Mouse (Mus musculus) midbrain, embryonic 15.5 days (tissue): ENCODE data around the gene Fam151a. TPM values are rescaled to one million over a fixed set of nuclear protein-coding genes. Genes with fewer than 3 reads are reported as not detected.
A peak's percentile ranks its signal among the peaks of the same experiment; 100 is the strongest.
"Not testable (repeated sequence)": the region's sequence is repeated elsewhere in the genome, so short reads cannot be mapped to it uniquely, and the experiment has no call there.

ENCODE experiments used
- ATAC-seq: fragments of 200-750 bp; cut with Nextera tagmentation; replicated peaks from 2 replicates; pipeline ENCODE4 v1.8.0; 2017; ENCODE audit warnings: moderate TSS enrichment
- H3K27ac ChIP-seq: fragments of 300-500 bp; sonication (generic); 2 replicates; pipeline ENCODE4 v1.5.1; 2015; ENCODE audit warnings: mild to moderate bottlenecking, inconsistent platforms
- H3K27me3 ChIP-seq: fragments of 300-500 bp; sonication (generic); replicated peaks from 2 replicates; pipeline ENCODE4 v1.6.1; 2015; ENCODE audit warnings: inconsistent platforms
- H3K36me3 ChIP-seq: fragments of 300-500 bp; sonication (generic); replicated peaks from 2 replicates; pipeline ENCODE4 v1.6.1; 2015; ENCODE audit warnings: inconsistent platforms
- H3K4me1 ChIP-seq: fragments of 300-500 bp; sonication (generic); 2 replicates; pipeline ENCODE4 v1.6.1; 2015; ENCODE audit warnings: inconsistent platforms
- H3K4me2 ChIP-seq: fragments of 300-500 bp; sonication (generic); 2 replicates; pipeline ENCODE4 v1.6.1; 2015; ENCODE audit warnings: inconsistent platforms, mild to moderate bottlenecking, moderate library complexity
- H3K4me3 ChIP-seq: fragments of 300-500 bp; sonication (generic); 2 replicates; pipeline ENCODE4 v1.5.1; 2015; ENCODE audit warnings: mild to moderate bottlenecking, inconsistent platforms
- H3K9ac ChIP-seq: fragments of 300-500 bp; sonication (generic); 2 replicates; pipeline ENCODE4 v1.6.1; 2015; ENCODE audit warnings: mild to moderate bottlenecking, inconsistent platforms
- H3K9me3 ChIP-seq: fragments of 300-500 bp; sonication (generic); 2 replicates; pipeline ENCODE4 v1.6.1; 2016; ENCODE audit warnings: inconsistent platforms
- WGBS: fragments of 180-500 bp; shearing (Covaris S2); methylation state at CpG from one replicate; pipeline ENCODE4 v1.1.7; 2015; ENCODE audit warnings: mixed read lengths; 5-methylcytosine and 5-hydroxymethylcytosine counted together
- polyA plus RNA-seq: library from polyadenylated mRNA; unstranded; fragments of >200 nt; fragmentation: Nextera tagmentation; extraction: Ambion mirVana; gene quantifications from 2 replicates; pipeline ENCODE4 v1.2.1, GENCODE M21; 2015

The Fam151a gene
- polyA plus RNA-seq, 1 experiment from 2014 or later: not detected

DNA sequence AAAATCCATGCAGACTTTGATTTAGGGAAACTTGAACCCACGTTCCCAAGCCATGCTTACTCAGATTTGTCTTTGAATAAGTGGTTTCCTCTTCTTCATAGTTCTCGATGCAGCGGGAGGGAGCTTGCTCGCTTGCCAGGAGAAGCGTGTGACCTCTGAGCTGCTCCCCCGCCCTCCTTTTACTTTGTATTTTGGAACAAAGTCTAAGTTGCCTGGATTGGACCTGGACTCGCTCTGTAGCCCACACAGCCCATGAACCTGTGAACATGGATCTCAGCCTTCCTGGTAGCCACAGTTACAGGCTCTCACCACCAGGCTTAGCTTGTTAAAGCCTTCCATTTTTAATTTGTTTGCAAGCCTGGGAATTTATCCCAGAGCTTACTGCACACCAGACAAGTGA, 2.9 kb upstream of the Fam151a start, which contains the start of gene Mroh7:
Mroh7 (minus strand) TSS at position 112 of the 400 bp plus-strand sequence.
- Histone ChIP-seq H3K9ac (no peak within 1 kb of the TSS), H3K27ac (no peak within 1 kb of the TSS), H3K4me3 (no peak within 1 kb of the TSS), H3K4me2 (no peak within 1 kb of the TSS), H3K9me3 (no peaks in the 10 kb centered on the region), H3K4me1 (no peaks in the 10 kb centered on the region), H3K27me3 (no peaks in the 10 kb centered on the region), H3K36me3 (no peaks in the 10 kb centered on the region)
- 81% methylated on average over 7 of the region's 7 CpGs for WGBS
- no peak for ATAC-seq

- not testable (repeated sequence) for H3K36me3 ChIP-seq, H3K9me3 ChIP-seq, H3K4me2 ChIP-seq, H3K4me1 ChIP-seq, ATAC-seq, H3K27ac ChIP-seq, H3K9ac ChIP-seq, H3K27me3 ChIP-seq, H3K4me3 ChIP-seq
- WGBS: 93% methylated on average over 1 of the region's 1 CpGs
Observed at GRCm38 (mm10) chr4:106736884-106737283, 3.2 kb downstream of the Fam151a start.

DNA sequence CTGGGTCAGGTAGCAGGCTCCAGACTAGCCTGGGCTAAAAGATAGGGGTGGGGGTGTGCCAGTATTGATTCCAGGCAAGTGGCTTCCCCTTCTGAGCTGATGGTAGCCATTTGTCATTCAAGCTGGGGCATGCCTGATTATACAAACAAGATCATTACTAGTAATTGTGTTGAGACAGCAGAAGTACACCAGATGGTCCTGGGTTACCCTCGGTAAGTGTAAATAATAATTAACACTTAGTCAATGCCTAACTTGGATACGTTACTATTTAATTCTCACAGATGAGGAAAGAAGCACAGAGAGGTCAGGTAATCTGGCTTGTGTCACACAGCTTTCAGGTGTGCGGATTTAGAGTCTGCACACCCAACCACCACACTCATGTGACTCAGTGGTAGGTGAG, 4.2 kb downstream of the Fam151a start:
- Histone ChIP-seq H3K4me2 (no peak overlapping the region), H3K9ac (no peak overlapping the region), H3K27me3 (no peaks in the 10 kb centered on the region), H3K27ac (no peak overlapping the region), H3K4me1 (no peaks in the 10 kb centered on the region), H3K4me3 (no peak overlapping the region), H3K9me3 (no peaks in the 10 kb centered on the region), H3K36me3 (no peaks in the 10 kb centered on the region)
- ATAC-seq: no peak
- WGBS: 75% methylated on average over 3 of the region's 3 CpGs

DNA sequence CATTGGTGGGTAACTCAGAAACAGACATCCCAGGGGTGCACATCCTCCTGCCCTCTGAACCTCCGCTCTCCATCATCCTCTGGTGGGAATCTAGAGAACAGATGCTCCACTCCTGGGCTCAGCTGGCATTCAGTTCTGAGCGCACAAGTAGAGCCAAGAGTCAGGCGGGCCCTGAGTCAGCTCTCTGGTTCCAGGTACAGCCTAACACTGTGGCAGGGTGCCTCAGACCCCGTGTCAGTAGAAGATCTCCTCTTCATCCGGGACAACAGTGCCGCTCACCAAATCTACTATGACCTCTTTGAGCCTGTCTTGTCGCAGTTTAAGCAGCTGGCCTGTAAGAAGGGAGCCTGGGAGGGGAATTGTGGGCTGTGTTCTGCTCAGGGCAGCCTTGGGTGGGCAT, 12.2 kb downstream of the Fam151a start:
- WGBS: 72% methylated on average over 7 of the region's 7 CpGs
- no peak for ATAC-seq

GRCm38 (mm10) chr4:106747001-106747580, 13.4 kb downstream of the Fam151a start:
- Histone ChIP-seq H3K36me3 (no peaks in the 10 kb centered on the region), H3K4me3 (no peak overlapping the region), H3K27ac (no peak overlapping the region), H3K27me3 (no peaks in the 10 kb centered on the region), H3K9ac (no peak overlapping the region), H3K4me2 (no peak overlapping the region), H3K9me3 (no peaks in the 10 kb centered on the region), H3K4me1 (peaks cover 23% of the 10 kb centered on the region)
- 84% methylated on average over 1 of the region's 1 CpGs for WGBS
- peak; percentile 25; the same call in 1 of the 2 replicates for ATAC-seq

More for the DNA sequence above, 12.2 kb downstream of the Fam151a start:
- no peaks in the 10 kb centered on the region for H3K36me3 ChIP-seq
- H3K4me1 ChIP-seq: peaks cover 23% of the 10 kb centered on the region
- no peak overlapping the region for H3K27ac ChIP-seq
- no peak overlapping the region for H3K4me2 ChIP-seq
- H3K27me3 ChIP-seq: no peaks in the 10 kb centered on the region
- H3K4me3 ChIP-seq: no peak overlapping the region
- no peaks in the 10 kb centered on the region for H3K9me3 ChIP-seq
- H3K9ac ChIP-seq: no peak overlapping the region

- 0% methylated on average over 7 of the region's 7 CpGs for whole genome bisulfite sequencing
- no peaks in the 10 kb centered on the region for H3K36me3 ChIP-seq
- peak; percentile 90 for ATAC-seq
- H3K4me2 ChIP-seq: peak overlapping the region; percentile 44
- H3K4me3 ChIP-seq: peak overlapping the region; percentile 27
- no peaks in the 10 kb centered on the region for H3K9me3 ChIP-seq
- peak overlapping the region; percentile 65 for H3K27ac ChIP-seq
- H3K27me3 ChIP-seq: no peaks in the 10 kb centered on the region
- H3K9ac ChIP-seq: no peak overlapping the region; the same call in 1 of the 2 replicates
- peaks cover 23% of the 10 kb centered on the region for H3K4me1 ChIP-seq
Observed at GRCm38 (mm10) chr4:106749699-106750098, 16.0 kb downstream of the Fam151a start.

GRCm38 (mm10) chr4:106751726-106752125, 18.0 kb downstream of the Fam151a start:
- Histone ChIP-seq H3K9me3 (no peaks in the 10 kb centered on the region), H3K9ac (no peak overlapping the region), H3K4me1 (peaks cover 23% of the 10 kb centered on the region), H3K27me3 (no peaks in the 10 kb centered on the region), H3K4me2 (no peak overlapping the region), H3K36me3 (no peaks in the 10 kb centered on the region), H3K4me3 (no peak overlapping the region), H3K27ac (no peak overlapping the region)
- 89% methylated on average over 6 of the region's 6 CpGs for WGBS
- ATAC-seq: no peak

DNA sequence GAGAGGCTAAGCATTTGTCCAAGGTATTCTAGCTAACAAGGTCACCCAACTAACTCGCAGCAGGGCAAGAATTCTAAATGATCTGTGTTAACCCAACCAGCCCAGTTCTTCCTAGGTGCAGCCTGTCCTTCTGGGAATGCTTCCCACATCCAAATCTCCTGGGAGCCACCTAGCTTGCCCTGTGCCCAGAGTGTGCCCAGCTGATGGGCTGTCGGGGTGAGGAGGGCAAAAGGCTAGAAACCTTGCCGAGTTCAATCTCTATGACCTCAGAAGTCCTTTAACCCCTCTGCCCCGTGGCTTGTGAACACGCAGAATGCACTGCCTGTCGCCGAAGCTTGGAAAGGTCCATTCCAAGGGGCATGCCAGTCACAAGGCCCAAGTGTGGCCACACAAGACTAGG, 30.5 kb downstream of the Fam151a start:
- no peak overlapping the region for H3K9ac ChIP-seq
- no peaks in the 10 kb centered on the region for H3K9me3 ChIP-seq
- H3K4me3 ChIP-seq: no peak overlapping the region
- peaks cover 3% of the 10 kb centered on the region; the same call in 1 of the 2 replicates for H3K4me1 ChIP-seq
- no peaks in the 10 kb centered on the region for H3K27me3 ChIP-seq
- no peak overlapping the region for H3K27ac ChIP-seq
- H3K36me3 ChIP-seq: no peaks in the 10 kb centered on the region
- 51% methylated on average over 7 of the region's 7 CpGs for WGBS
- no peak for ATAC-seq
- no peak overlapping the region for H3K4me2 ChIP-seq

GRCm38 (mm10) chr4:106769306-106769705, 35.6 kb downstream of the Fam151a start:
- Histone ChIP-seq H3K9me3 (no peaks in the 10 kb centered on the region), H3K4me1 (no peaks in the 10 kb centered on the region), H3K9ac (no peak overlapping the region), H3K27ac (no peak overlapping the region), H3K27me3 (no peaks in the 10 kb centered on the region), H3K4me2 (no peak overlapping the region), H3K4me3 (no peak overlapping the region), H3K36me3 (no peaks in the 10 kb centered on the region)
- 74% methylated on average over 2 of the region's 2 CpGs for WGBS
- no peak for ATAC-seq

GRCm38 (mm10) chr4:106772558-106772957, 38.9 kb downstream of the Fam151a start:
- Histone ChIP-seq H3K27ac (no peak overlapping the region), H3K27me3 (no peaks in the 10 kb centered on the region), H3K36me3 (no peaks in the 10 kb centered on the region), H3K4me2 (no peak overlapping the region), H3K4me1 (peaks cover 15% of the 10 kb centered on the region), H3K9me3 (no peaks in the 10 kb centered on the region), H3K4me3 (no peak overlapping the region), H3K9ac (no peak overlapping the region)
- no peak for ATAC-seq
- WGBS: 94% methylated on average over 1 of the region's 1 CpGs

GRCm38 (mm10) chr4:106775767-106776166, 42.1 kb downstream of the Fam151a start:
- not testable (repeated sequence) for H3K27me3 ChIP-seq, H3K27ac ChIP-seq, H3K9ac ChIP-seq, H3K9me3 ChIP-seq, H3K4me2 ChIP-seq, ATAC-seq, H3K4me3 ChIP-seq, H3K36me3 ChIP-seq
- WGBS: 86% methylated on average over 6 of the region's 6 CpGs
- H3K4me1 ChIP-seq: peaks cover 28% of the 10 kb centered on the region

- Histone ChIP-seq H3K4me3 (no peak overlapping the region), H3K9ac (no peak overlapping the region), H3K36me3 (no peaks in the 10 kb centered on the region), H3K4me1 (peaks cover 28% of the 10 kb centered on the region), H3K27me3 (no peaks in the 10 kb centered on the region), H3K9me3 (no peaks in the 10 kb centered on the region), H3K27ac (peak overlapping the region; percentile 77), H3K4me2 (no peak overlapping the region)
- ATAC-seq: peak; percentile 87
- WGBS: 22% methylated on average over 3 of the region's 3 CpGs
Observed at GRCm38 (mm10) chr4:106776998-106777397, 43.3 kb downstream of the Fam151a start.

- Histone ChIP-seq H3K9me3 (no peaks in the 10 kb centered on the region), H3K4me2 (no peak overlapping the region), H3K36me3 (no peaks in the 10 kb centered on the region), H3K9ac (no peak overlapping the region), H3K4me1 (peaks cover 28% of the 10 kb centered on the region), H3K27ac (peak overlapping the region; percentile 77), H3K27me3 (no peaks in the 10 kb centered on the region), H3K4me3 (no peak overlapping the region)
- 44% methylated on average over 5 of the region's 5 CpGs for WGBS
- ATAC-seq: peak; percentile 68
Observed at GRCm38 (mm10) chr4:106778116-106778788, 44.6 kb downstream of the Fam151a start.
